Mouse (Mus musculus) olfactory bulb, adult 2 months (tissue): ENCODE measurements at regions not wholly inside any gene's neighbourhood (a gene's known extent, or its start where the extent isn't known, plus 50 kb on each side); places are given as distances from the start of the nearest gene placed in this dataset.

Experiments
- CTCF ChIP-seq: fragments of 200-500 bp; IDR thresholded peaks from 2 replicates; pipeline ENCODE4 v1.5.1; 2012; ENCODE audit warnings: low read depth, mild to moderate bottlenecking, low read length, moderate library complexity; ENCODE audit not compliant: insufficient read depth
- POLR2A ChIP-seq: fragments of 200-500 bp; IDR thresholded peaks from 2 replicates; pipeline ENCODE4 v1.6.1; 2012; ENCODE audit warnings: mild to moderate bottlenecking, low read depth, low read length, moderate library complexity; ENCODE audit not compliant: insufficient read depth

DNA sequence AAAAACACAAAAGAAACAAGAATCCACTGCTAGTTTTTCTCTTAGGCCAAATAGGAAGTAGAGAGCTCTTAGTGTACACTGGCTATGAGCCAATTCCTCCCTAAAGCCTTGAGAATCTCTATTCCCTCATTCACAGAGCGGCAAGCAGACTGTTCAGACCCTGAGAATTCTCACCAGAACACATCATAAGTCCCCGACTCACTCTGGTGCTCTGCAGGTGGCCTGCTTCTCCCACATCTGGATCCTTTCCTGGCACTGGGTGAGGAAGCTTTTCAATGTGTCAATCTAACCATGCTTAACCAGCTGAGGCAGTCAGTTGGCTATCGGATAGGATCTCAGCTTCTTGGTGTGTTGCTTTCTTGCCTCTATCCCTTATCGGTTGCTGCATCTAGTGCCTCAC lies 289.4 kb upstream of the Fam92a start:
- TF ChIP-seq CTCF (no peak), POLR2A (no peak)
